Mouse (Mus musculus) bone marrow macrophage, adult 2 months (primary cell): ENCODE measurements around the gene Mrnip. TPM values are rescaled to one million over a fixed set of nuclear protein-coding genes. Genes with fewer than 3 reads are reported as not detected.

Source experiments
- H3K27ac ChIP-seq: 2 replicates; pipeline ENCODE4 v1.5.1; 2012; ENCODE audit warnings: low read depth, low read length; ENCODE audit not compliant: insufficient read depth
- H3K4me1 ChIP-seq: 2 replicates; pipeline ENCODE4 v1.6.1; 2012; ENCODE audit warnings: low read length; ENCODE audit not compliant: control insufficient read depth, insufficient read depth
- H3K4me3 ChIP-seq: 2 replicates; pipeline ENCODE4 v1.5.1; 2012; ENCODE audit warnings: mild to moderate bottlenecking, low read length, moderate library complexity; ENCODE audit not compliant: insufficient read depth
- CTCF ChIP-seq: IDR thresholded peaks from 2 replicates; pipeline ENCODE4 v1.5.1; 2012; ENCODE audit warnings: low read depth, mild to moderate bottlenecking, low read length, moderate library complexity
- POLR2A ChIP-seq: IDR thresholded peaks from 2 replicates; pipeline ENCODE4 v1.6.1; 2012; ENCODE audit warnings: mild to moderate bottlenecking, low read depth, low read length, borderline replicate concordance
- polyA plus RNA-seq: library from polyadenylated mRNA; stranded (reverse); fragments of >200 nt; gene quantifications from 2 replicates; pipeline ENCODE4 v1.2.4, GENCODE M21; 2012; ENCODE audit not compliant: missing spikeins, insufficient read depth, insufficient read length

Mrnip gene
- polyA plus RNA-seq, 1 experiment, result 3.6 TPM

DNA sequence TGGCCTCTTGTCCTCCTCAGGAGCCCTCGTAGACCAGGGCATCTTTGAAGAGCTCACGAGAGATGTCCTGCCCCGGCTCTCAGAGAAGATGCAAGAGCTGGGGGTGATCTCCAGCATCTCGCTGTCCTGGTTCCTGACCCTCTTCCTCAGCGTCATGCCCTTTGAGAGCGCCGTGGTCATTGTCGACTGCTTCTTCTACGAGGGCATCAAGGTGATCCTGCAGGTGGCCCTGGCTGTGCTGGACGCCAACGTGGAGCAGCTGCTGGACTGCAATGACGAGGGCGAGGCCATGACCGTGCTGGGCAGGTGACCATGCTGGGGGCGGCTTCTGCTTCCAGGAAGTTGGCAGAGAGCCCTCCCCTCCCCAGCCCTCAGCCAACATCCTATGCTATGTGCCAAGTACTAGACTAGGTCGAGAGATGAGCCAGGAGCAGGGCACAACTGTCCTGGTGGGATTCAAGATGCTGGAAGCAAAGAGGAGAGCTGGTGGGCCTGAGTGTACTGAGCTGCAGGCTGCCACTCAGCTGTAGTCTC, 17.5 kb upstream of the Mrnip start:
- Histone ChIP-seq H3K27ac (no peak overlapping the region), H3K4me3 (no peak overlapping the region), H3K4me1 (peaks cover 18% of the 10 kb centered on the region)
- TF ChIP-seq CTCF, result no peak
- no peak for TF ChIP-seq POLR2A

DNA sequence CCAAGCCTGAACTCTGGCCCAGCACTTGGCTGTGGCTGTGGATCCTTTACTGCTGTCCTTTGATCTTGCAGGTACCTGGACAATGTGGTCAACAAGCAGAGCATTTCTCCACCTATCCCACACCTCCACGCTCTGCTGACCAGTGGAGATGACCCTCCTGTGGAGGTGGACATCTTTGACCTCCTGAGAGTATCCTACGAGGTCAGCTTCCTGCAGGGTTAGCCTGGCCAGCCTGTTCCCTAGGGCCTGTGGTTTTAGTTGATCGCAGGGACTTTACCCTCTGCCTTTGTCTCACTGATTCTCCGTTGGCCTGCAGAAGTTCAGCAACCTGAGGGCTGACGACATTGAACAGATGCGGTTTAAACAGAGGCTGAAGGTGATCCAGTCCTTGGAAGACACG, 15.9 kb upstream of the Mrnip start:
- peaks cover 31% of the 10 kb centered on the region for H3K4me1 ChIP-seq
- no peak overlapping the region for H3K27ac ChIP-seq
- no peak overlapping the region for H3K4me3 ChIP-seq
- no peak for TF ChIP-seq CTCF
- TF ChIP-seq POLR2A, result no peak

GRCm38 (mm10) chr11:50159347-50159746, 14.9 kb upstream of the Mrnip start:
- Histone ChIP-seq H3K27ac (no peak overlapping the region), H3K4me1 (peaks cover 21% of the 10 kb centered on the region), H3K4me3 (no peak overlapping the region)
- TF ChIP-seq POLR2A (no peak), CTCF (no peak)

GRCm38 (mm10) chr11:50161578-50162304, 12.5 kb upstream of the Mrnip start:
- TF ChIP-seq CTCF, result peak; percentile 74
- no peak for TF ChIP-seq POLR2A
- H3K4me3 ChIP-seq, result no peak overlapping the region
- H3K27ac ChIP-seq, result peak overlapping the region; percentile 47

GRCm38 (mm10) chr11:50162338-50163050, 11.8 kb upstream of the Mrnip start:
- Histone ChIP-seq H3K27ac (peak overlapping the region; percentile 47), H3K4me1 (peaks cover 15% of the 10 kb centered on the region), H3K4me3 (no peak overlapping the region)
- TF ChIP-seq POLR2A, result no peak
- no peak for TF ChIP-seq CTCF

More at GRCm38 (mm10) chr11:50161578-50162304, 12.5 kb upstream of the Mrnip start:
- peaks cover 15% of the 10 kb centered on the region for H3K4me1 ChIP-seq

DNA sequence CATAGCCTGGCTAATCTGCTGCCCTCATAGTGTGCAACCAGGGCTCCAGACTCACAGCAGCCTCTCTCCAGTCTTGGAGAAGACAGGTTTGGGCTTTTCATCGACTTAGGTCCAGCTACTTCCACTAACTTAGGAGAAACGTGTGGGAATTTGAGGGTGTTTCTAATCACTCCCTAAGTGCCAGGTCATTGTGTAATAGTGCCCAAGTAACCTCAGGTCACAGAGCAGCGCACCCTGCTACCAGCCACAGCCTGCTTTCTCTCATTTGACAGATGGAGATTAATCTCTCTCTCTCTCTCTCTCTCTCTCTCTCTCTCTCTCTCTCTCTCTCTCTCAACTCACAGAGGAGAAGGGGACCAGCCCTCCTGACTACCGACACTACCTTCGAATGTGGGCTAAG, 5.9 kb upstream of the Mrnip start:
- Histone ChIP-seq H3K27ac (no peak overlapping the region), H3K4me3 (no peak overlapping the region), H3K4me1 (no peaks in the 10 kb centered on the region)
- no peak for TF ChIP-seq POLR2A
- TF ChIP-seq CTCF, result no peak

GRCm38 (mm10) chr11:50174730-50175187, 515 bp downstream of the Mrnip start:
- peak overlapping the region; percentile 17; the same call in 1 of the 2 replicates for H3K27ac ChIP-seq
- peaks cover 26% of the 10 kb centered on the region for H3K4me1 ChIP-seq
- peak overlapping the region; percentile 91 for H3K4me3 ChIP-seq
- TF ChIP-seq CTCF (no peak), POLR2A (no peak)

DNA sequence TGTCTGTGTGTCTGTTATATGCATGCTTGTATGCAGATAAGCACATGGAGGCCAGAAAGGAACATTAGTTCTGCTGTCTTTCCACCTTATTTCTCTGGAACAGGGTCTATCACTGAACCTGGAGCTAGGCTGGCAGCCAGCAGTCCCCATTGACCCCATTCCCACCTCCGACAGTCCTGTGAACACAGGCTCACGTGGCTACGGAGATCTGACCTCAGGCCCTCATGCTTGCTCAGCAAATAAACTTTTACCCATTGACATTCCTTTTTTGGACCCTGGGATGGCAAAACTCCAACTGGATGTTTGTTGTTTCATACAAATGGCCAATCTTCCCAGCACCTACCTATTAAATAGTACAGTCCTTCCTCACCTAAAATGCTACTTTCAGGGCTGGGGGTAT, 2.1 kb downstream of the Mrnip start:
- TF ChIP-seq POLR2A, result no peak
- no peak for TF ChIP-seq CTCF
- Histone ChIP-seq H3K27ac (no peak overlapping the region), H3K4me1 (peaks cover 26% of the 10 kb centered on the region), H3K4me3 (no peak overlapping the region)

GRCm38 (mm10) chr11:50177111-50177510, 2.9 kb downstream of the Mrnip start:
- Histone ChIP-seq H3K4me3 (no peak overlapping the region), H3K4me1 (peaks cover 26% of the 10 kb centered on the region), H3K27ac (no peak overlapping the region)
- no peak for TF ChIP-seq POLR2A
- TF ChIP-seq CTCF, result no peak
